Mouse (Mus musculus) kidney, postnatal 4 days (tissue): ENCODE results near the gene Nudt6.

Experiments
- DNase-seq, 2 experiments: peaks; one replicate each; pipeline ENCODE4 v3.0.0; 2021; ENCODE audit warnings: mixed read lengths in 2 of 2

Nudt6 gene

GRCm38 (mm10) chr3:37420072-37420471 is at the start of gene Nudt6:
Gene Nudt6 (minus strand): TSS chr3:37420211.
- DNase-seq: peak; percentile 97 to 98

- no peak for DNase-seq
Measured at GRCm38 (mm10) chr3:37469353-37469752, 49.3 kb upstream of the Nudt6 start.

GRCm38 (mm10) chr3:37468170-37468569 is 48.2 kb upstream of the Nudt6 start:
- no peak for DNase-seq

GRCm38 (mm10) chr3:37455992-37456391 is 36.0 kb upstream of the Nudt6 start:
- no peak for DNase-seq

GRCm38 (mm10) chr3:37443409-37443808 is 23.4 kb upstream of the Nudt6 start:
- DNase-seq: no peak

- DNase-seq: peak; percentile 48 to 61
Measured at GRCm38 (mm10) chr3:37439770-37440169, 19.8 kb upstream of the Nudt6 start.

- no peak for DNase-seq
Measured at GRCm38 (mm10) chr3:37430359-37430758, 10.3 kb upstream of the Nudt6 start.

GRCm38 (mm10) chr3:37426069-37426468 is 6.1 kb upstream of the Nudt6 start:
- no peak for DNase-seq

- DNase-seq: no peak
Measured at GRCm38 (mm10) chr3:37421179-37421578, 1.2 kb upstream of the Nudt6 start.

- no peak for DNase-seq
Measured at GRCm38 (mm10) chr3:37420641-37421040, 630 bp upstream of the Nudt6 start.

- DNase-seq: peak; percentile 100
Measured at GRCm38 (mm10) chr3:37419458-37419991, 486 bp downstream of the Nudt6 start, which contains the start of gene Spata5. Gene Spata5 (plus strand): TSS chr3:37419896.

- no peak for DNase-seq
Measured at GRCm38 (mm10) chr3:37418961-37419457, 1.0 kb downstream of the Nudt6 start.

GRCm38 (mm10) chr3:37418341-37418740 is 1.7 kb downstream of the Nudt6 start:
- DNase-seq: no peak

GRCm38 (mm10) chr3:37414413-37414960 is 5.5 kb downstream of the Nudt6 start:
- DNase-seq: peak; percentile 90 to 92

- no peak for DNase-seq
Measured at GRCm38 (mm10) chr3:37413446-37413845, 6.6 kb downstream of the Nudt6 start.

- DNase-seq: no peak
Measured at GRCm38 (mm10) chr3:37407598-37407997, 12.4 kb downstream of the Nudt6 start.

GRCm38 (mm10) chr3:37401729-37402610 is 18.0 kb downstream of the Nudt6 start:
- DNase-seq: peak; percentile 46 to 60

- peak; percentile 49 to 62 for DNase-seq
Measured at GRCm38 (mm10) chr3:37398661-37399395, 21.2 kb downstream of the Nudt6 start.

GRCm38 (mm10) chr3:37397646-37398045 is 22.4 kb downstream of the Nudt6 start:
- DNase-seq: no peak

- no peak for DNase-seq
Measured at GRCm38 (mm10) chr3:37396930-37397608, 22.9 kb downstream of the Nudt6 start.

- no peak for DNase-seq
Measured at GRCm38 (mm10) chr3:37387310-37387709, 32.7 kb downstream of the Nudt6 start.

- no peak for DNase-seq
Measured at GRCm38 (mm10) chr3:37383096-37383765, 36.8 kb downstream of the Nudt6 start.
